Mouse (Mus musculus) layer of hippocampus, adult 9-11 months (tissue): ENCODE data around the gene March4.
A peak's percentile ranks its signal among the peaks of the same experiment; 100 is the strongest.

Experiments
- DNase-seq: peaks from one replicate; pipeline ENCODE4 v3.0.0; 2022

March4 gene

DNA sequence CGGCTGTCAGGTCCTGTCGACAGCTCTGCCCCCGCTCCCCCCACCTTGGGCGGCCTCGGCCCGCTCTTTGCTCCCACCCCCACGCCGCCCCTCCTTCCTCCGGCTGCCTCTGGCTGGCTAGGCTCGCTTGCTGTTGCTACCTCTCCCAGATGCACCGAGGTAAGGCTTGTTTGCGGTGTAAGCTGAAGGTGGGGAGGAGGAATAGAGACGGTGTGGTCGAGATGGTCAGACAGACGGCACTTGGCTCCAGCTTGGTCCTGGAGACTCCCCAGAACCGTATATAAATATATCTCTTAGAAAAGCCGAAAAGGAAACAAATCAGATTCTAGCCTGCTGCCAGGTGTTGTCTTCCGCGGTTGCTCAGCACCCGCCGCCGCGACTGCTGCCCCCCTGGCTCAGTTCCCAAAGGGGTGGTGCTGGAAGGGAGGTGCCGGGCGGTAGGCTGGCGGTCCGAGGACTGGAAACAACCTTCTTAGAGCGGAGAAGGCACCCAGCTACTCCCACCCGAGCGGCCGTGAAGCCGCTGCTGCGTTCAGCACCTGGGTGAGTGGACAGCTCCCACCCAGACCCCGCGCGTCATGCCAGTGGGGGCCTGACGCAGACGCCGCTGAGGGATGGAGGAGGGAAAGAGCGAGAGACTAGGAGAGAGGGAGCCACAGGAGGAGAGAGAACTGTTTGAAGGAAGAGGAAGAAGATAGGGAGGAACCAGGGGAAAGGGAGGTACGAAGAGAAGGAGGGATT, at the start of gene March4:
Gene March4 (minus strand): TSS at position 320 of the 741 bp plus-strand sequence.
- DNase-seq = peak; percentile 69

DNA sequence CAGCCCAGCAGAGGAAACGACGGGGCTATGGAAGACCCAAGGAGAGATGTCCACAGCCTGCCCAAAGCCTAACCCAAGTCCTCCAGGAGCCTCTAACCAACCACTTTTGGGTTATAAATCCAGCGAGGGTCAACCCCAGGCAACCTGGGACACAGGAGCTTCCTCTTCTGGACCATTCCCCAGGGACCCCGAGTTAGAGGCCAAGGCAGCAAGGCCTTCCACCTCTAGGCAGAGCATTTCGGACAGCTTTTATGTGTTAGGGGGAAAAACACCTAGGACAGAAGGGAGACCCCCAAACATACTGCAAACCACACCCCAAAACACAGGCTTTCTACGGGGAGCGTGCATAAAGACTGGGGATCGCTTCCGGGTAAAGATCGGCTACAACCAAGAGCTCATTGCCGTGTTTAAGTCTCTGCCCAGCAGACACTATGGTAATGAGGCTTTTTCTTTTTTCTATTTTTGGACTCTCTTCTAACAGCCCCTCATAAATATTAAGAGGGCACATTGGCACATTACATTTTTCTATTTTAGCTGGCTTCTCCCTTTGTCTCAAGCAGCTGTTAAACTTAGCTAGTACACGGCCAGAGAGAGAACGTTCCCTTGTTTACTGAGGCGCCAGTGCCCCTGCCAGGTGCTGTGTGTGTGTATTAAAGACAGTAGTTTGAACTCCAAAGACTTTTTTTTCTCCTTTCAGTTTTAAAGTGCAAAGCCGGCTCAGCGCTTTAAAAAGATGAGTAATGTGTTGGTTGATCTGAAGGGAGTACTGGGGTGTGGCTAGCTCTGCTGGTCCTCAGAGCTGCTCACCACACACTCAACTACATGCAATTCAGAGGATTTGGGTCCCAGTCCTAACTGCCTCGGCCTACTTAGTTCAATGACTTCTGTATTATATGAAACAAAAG, 49.5 kb upstream of the March4 start:
- no peak for DNase-seq

DNA sequence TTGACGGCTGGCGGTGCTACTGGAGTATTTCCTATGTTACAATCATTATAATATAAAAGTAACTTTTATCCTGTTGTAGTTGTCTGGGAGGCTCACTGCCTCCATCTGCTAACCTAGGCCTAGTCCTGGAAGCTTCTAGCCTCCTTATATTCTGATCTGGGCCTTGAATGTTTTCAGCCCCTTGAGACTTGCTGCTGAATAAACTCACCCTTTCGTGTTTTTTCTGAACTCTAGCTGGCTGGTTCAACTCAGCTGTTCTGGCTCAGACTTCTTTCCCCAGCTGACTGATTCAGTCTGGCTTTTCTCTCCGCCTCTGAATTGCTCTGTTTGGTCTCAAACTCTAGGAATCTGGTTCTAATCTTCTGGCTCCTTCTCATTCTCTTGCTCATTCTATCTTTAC, 47.2 kb upstream of the March4 start:
- DNase-seq = no peak

DNA sequence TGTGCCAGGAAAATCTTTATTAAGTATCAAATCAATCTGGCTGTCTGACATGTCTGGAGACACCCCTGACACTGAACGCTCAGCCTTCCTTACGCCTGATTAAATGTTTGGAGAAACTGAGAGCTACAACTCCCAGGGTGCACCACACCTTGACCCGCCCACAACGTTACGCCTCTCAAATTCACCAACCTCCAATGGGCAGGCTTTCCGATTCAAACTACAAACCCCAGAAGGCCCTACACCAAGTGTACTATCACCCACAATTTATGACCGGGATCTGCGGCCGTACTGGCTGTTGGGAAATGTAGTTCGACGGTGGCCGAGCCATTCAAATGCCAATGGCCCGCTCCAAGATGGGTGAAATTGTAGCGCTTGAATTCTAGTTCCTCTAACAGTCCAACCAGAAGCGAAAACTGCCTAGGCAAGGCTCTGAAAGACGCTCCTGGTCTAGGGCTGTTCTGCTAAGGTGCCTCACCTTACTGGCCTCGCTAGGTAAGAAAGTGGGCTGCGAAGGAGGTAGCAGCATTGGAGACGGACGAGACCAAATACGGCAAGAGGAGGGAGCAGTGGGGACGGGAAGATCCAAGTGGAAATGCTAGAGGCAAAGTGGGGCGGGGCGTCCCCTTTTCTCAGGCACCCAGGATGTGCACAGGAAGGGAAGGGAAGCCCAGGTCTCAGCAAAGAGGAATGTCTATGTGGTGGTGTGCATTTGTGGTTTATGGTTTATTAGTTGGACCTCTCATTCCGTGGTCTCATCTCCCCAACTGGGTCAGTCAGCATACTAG, 46.4 kb upstream of the March4 start, which contains the start of gene Smarcal1:
Gene Smarcal1 (plus strand): TSS at position 305 of the 785 bp plus-strand sequence.
- peak; percentile 98 for DNase-seq

DNA sequence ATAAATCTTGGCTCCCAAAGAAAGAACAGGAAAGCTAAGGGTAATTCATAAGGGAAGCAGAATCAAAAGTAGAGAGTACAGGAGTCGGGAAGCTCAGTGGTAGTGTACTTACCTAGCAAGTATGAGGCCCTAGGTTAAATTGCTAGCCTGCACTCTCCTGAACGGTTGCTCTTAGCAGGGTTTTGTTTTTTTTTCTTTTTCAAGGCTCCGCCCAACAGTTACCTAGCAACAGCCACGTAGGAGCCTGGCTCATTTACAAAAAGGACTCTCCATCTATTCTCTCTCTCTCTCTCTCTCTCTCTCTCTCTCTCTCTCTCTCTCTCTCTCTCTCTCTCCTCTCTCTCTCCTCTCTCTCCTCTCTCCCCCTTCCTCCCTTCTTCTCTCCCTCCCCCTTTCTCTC, 42.1 kb upstream of the March4 start:
- DNase-seq = peak; percentile 20

DNA sequence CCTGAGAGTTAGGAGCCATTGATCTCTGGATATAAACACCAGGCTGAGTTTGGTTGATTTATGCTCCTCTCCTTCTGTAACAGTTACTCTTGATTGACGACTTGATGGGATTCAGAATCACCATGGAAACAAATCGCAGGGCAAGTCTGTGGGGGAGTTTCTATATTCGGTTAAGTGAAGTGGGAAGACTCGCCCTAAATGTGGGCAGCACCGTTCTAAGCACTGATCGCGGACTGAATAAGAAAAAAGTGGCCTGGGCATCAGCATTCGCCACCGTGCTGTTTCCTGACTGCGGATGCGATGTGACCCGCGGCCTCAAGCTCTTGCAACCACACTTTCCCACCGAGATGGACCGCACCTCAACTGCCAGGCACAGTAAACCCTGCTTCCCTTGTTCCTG, 41.6 kb upstream of the March4 start:
- peak; percentile 20 for DNase-seq

DNA sequence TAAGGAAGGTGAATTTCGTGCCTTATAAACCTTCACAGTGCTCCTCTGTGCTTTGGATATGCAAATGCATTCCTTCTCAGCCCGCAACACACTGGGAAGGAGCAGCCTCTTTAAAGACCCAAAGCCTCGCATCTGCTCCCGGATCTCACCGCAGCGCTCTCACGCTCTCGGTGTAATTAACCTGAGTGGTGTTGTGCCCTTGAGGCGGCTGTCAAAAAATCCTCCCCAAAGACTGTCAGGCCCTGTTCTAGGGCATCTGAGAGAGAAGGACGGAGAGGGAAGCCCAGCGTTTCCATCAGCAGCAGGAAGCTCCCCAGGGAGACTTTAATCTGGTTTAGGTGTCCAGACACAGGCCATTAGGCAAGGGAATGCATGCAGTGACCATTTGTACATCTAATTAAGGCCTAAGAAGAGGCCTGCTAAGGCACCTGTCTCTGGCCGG, 40.8 kb upstream of the March4 start:
- no peak for DNase-seq

DNA sequence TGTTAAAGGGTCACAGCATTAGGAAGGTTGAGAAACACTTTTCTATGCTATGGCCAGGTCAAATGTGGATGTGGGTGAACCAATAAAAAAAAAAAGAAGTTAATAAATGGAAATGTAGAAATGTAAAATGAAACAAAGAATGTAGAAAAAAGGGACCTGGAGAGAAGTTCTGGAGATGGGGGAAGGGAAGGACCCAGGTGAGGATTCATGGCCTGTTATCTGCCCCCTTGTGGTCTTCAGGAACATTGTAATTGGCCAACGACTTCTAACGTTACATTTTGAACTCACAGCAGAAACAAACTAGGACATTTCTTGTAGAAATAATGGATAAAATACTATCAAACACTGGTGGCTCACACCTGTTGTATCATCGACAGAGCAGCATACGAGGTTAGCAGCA, 38.4 kb upstream of the March4 start:
- DNase-seq = no peak

DNA sequence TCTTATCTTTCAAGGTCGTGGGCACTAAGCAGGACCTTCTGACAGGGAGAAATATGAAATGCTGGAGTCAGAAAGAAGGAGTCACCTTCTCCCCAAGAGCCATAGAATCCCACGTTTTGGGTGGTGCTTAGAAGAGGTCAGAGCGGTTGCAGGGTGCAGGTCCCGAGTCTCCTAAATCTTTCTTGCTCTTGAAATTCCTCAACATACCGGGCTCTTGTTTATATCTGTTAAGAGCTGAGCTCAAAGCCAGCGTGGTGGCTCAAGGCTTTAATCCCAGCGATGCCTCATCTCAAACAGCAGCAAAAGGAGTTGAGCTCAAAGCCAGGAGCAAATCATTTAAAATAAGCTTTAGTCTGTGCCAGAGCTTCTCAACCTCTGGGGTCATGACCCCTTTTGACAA, 37.9 kb upstream of the March4 start:
- DNase-seq = no peak

DNA sequence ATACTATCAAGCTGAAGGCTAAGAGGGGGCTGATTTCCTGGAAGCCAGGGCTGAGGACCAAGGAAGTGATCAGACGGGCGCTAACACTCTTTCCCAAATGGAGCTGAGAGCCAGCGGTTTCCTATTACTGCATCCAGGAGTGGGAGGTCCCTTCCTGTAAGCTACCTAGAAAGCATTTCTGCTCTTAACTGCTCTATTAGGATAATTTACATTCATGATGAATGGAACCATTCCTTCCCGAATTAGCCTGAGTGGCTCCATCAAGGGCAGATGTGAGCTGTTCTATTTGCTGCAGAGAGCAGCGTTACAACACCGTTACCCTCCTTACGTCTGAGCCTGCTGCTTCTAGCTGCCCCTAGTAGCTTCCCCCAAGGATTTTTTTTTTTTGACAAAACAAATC, 37.3 kb upstream of the March4 start:
- DNase-seq = no peak

DNA sequence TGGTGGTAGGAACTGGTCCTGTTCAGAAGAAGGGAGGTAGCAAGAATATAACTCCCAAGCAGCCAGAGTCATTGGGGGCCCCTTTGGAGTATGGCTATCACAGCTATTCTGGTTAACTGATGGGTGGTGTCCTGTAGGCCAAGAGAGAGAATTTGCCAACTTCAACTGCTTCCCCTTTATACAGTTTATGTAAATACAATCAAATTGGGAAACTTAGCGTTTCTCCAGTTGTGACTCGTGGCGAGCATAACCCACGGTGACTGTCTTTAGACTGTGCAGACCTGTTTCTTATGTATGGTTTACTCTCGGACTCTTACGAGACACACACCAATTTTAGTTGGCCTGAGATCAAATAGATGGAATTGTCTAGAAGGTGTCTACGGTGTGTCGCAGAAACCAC, 32.0 kb upstream of the March4 start:
- no peak for DNase-seq

DNA sequence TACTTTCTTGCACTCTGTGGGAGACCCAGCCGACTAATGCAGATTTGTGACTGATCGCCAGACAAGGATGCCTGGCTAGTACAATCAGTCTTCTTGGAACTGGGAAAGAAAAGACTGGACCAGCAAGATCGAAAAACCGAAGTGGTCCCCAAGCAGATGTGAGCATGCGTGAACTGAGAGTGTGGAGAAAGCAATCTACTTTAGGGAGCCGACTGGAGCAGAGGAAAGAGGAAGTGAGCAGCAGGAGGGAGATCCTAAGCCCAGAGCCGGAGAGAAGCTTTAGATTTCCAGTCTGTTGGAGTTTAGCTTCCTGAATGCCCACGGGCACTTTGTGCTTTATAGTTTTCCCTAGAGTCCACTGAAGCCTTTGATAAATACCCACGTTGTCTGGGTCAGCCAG, 30.3 kb upstream of the March4 start:
- DNase-seq = no peak

DNA sequence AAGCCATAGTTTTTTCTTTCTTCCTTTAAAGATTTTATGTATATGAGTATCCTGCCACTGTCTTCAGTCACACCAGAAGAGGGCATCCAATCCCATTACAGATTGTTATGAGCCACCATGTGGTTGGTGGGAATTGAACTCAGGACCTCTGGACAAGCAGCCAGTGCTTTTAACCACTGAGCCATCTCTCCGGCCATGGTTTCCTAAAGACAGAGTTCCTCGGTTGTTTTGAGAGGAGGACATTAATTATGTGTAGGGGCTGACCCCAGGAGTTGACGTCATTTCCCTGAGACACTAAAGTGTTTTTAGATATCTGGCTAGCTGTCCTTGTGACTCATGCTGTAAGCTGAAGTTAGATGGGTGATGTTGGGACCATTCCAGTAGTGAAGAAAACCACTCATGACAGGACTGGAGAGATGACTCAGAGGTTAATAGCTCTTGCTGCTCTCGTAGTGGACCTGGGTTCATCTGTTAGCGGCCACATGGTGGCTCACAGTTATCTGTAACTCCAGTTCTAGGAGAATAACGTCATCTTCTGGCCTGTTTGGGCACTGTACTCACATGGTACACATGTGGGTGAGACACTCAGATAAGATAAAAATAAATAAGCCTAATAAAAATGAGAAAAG, 27.7 kb upstream of the March4 start:
- no peak for DNase-seq

DNA sequence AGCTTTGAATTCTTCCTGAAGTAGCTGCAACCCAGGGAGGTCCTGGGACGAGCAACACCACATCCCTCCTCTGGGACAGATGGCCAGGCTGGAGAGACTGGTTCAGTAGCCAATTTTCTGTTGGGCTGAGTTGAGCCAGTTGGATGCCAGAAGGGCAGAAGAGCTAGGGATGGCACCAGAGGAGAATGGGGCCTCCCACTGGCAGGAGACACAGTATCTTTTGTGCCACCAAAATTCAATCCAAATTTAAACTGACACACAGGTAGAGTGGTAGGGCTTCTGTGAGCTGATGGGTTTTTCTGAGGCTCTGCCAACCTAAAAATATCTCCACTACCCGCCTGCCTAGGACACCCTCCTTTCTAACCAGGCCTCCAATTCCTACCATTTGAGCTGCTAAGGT, 21.9 kb upstream of the March4 start:
- no peak for DNase-seq

DNA sequence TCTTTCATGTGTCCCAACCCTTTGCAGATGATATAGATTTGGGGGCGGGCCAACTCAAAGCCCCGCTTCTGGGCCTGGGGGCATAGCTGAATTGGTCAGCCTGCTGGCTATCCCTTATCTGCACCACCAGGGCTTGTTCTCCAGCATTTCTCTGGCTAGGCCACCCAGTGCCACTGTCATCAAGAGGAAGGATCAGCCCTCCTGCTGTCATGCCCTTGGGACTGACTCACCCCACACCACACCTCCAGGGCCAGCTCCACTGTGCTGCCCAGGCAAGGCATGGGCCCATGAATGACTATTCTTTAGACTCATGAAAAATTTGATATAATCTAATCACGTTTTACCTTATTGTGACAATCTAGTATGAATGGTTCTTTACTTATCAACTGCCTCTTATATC, 19.7 kb upstream of the March4 start:
- DNase-seq = no peak

DNA sequence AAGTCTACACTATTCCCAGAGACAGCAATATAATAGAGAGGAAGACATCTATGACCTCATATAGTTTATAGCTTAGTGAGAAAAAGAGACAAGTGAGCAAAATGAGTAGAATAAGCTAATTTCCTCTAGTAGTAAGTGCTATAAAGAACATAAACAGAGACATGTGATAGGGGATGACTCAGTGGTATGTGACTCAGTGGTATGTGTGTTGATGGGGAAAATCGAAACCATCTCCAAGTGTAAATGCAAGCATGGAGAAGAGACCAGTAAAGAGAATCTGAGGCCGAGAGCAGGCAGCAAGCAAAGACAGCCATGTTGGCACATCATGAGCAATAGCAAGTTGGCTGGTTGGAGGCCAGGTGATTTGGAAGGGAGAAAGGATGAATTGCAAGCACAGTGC, 13.6 kb upstream of the March4 start:
- DNase-seq = no peak

DNA sequence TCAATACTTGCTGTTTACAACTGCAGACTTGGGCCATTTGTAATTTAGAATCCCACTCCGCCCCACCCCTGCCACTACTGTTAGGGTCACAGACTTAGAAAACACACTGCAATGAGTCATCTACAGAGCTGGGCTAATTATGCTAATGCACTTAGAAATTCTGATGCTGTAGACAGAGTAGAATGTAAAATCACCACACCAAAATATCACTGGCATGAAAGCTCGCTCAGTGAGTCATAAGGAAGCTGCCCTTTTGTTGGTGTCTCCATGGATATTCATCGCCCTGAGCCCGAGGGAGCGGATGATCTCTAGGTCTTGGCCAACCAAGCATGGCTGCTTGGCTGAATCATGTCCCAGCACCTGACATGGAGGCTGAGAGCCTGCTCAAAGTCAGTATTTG, 1.5 kb upstream of the March4 start:
- DNase-seq = no peak

DNA sequence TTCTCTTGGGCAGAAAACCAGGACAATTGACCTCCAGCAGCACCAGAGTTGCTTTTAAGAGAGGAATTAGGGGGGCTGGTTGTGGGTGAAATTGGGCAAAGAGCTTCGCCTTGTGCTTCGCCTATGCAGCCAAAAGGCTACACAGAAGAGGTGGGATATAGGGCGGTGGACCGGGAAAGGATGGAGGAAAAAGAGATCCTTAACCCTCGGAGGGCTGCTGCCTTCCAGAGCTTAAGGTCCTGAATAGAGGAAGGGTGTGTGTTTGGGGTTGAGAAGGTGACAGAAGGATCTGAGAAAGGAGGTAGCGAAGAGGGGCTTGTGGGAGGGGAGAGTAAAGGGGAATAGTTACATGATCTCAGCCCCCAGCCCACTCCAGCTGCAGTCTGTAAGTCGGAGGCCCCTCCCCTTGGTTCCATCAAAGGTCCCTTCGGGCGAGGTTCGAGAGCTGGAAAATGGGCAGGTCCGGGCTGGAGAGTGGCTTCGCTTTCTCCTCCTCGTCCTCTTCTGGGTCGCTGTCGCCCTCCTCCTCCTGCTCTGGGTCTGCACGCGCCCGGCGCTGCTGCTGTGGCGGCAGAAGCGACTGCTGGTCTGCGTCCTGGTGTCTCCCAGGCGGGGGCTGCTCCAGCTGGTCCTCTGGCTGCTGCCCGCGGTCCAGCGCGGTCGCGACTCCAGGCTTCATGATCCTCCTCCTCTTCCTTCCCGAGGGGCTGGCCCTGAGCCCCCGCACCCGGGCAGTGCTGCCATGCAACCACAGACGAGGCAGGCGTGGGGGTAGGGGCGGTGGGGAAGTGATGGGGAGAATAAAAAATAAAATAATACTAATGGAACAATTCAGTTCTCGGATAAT, 782 bp downstream of the March4 start:
- DNase-seq = peak; percentile 18

DNA sequence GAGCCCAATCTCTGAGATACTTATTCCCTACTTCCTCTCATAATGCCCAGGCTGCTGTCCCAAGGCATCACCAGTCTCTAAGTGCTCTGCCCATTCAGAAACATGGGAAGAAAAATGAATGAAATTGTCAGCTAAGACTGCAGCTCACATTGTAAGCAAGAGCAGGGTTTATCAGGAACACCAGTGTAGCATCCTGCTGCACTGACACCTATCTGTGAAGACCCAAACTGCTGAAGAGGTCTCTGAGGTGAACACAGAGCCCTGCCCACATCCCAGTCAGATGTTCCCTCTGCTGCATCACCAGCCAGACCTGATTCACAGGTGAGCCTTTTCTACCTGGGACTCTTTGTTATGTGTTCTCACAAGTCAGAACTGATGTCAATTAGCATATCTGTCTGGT, 3.3 kb downstream of the March4 start:
- DNase-seq = no peak

DNA sequence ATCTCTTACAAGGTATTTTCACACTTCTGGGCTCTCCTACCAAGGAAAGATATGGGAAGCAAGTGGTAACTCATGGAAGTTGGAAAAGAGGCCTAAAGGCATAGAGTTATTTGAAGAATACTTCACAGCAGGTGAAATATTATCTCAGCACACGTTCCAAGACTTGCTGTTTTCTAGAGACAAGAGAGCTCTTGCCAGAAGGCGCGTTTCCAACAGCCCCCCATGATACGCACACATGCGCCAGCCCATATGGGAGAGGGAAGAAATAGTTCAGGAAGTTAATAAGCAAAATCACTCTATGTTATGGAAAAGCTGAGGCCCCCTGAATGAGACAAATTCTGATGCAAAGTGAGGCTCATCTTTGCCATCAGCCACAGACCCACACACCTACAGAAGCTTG, 3.8 kb downstream of the March4 start:
- no peak for DNase-seq

DNA sequence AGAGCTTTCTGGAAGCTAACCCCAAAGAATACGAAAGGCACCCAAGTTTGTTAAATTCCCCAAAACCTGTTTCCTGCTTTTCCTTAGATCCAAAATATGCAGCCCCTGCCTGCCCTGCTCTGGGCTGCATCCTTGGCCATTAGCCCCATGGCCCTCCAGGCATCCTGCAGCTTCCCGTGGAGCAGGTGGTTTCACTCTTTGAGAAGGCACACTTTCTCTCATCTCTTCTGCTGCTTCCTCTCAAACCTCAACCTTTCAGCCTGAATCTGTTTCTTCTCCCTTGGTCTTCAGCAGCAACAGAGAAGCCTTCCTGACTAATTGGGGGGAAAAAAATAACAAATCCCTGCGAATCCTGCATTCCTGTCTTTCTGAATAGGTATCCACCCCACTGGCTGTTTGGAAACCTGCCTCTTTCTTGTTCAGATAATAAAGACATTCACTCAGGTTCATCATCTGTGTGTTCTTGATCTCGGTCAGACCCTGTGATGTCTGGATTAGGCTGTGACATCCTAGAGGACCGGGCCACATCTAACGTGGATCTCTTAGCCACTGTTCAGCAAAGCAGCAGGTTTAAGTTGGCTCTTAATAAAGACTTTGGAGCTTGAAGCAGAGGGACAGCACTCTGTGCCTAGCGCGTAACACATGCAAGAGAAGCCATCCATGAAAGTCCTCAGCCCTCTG, 6.1 kb downstream of the March4 start:
- DNase-seq = no peak
